Mouse (Mus musculus): Measurements from ENCODE around the gene Etfa.

GRCm38 (mm10) chr9:55510651-55511235 lies 1.3 kb downstream of the Etfa start:
- TF ChIP-seq CTCF (IDR thresholded peaks at IDR 0.05; ENCODE audit: control insufficient read depth, insufficient read depth, low read length) (no peak), POLR2A (IDR thresholded peaks at IDR 0.05; ENCODE audit: borderline replicate concordance, control insufficient read depth, low read depth, low read length) (no peak)

Data from bone marrow, adult 2 months (tissue).